ENCODE assay signal across 8 mouse cellular contexts in genomic region chr3:86141886-86142262, GRCm38 (mm10). TPM values are rescaled to one million over a fixed set of nuclear protein-coding genes. Genes with fewer than 3 reads are reported as not detected.
DNase-seq lines count a peak whose midpoint lies in the region; ATAC-seq and TF ChIP-seq lines count a peak whose summit lies in the region.

No protein-coding gene starts in this region.

- peak overlapping the region; percentile 85 for H3K4me2 ChIP-seq in hindbrain, embryonic 12.5 days (replicated peaks)
- peak overlapping the region; percentile 91 for H3K4me2 ChIP-seq in liver, embryonic 14.5 days (ENCODE audit: low read depth)
- H3K4me2 ChIP-seq in neural tube, embryonic 14.5 days (ENCODE audit: low read depth, low read length): peak overlapping the region; percentile 53

- H3K9me3 ChIP-seq in hindbrain, embryonic 12.5 days (replicated peaks): no peaks in the 10 kb centered on the region
- no peaks in the 10 kb centered on the region for H3K9me3 ChIP-seq in liver, embryonic 14.5 days (ENCODE audit: control insufficient read depth, low read length)
- H3K9me3 ChIP-seq in neural tube, embryonic 14.5 days (ENCODE audit: control insufficient read depth, low read length): no peaks in the 10 kb centered on the region

- WGBS in spleen, adult 2 months: under 1% methylated on average over 18 of the region's 18 CpGs
- WGBS in hindbrain, embryonic 12.5 days: under 1% methylated on average over 18 of the region's 18 CpGs
- 0% methylated on average over 18 of the region's 18 CpGs for WGBS in liver, embryonic 14.5 days (ENCODE audit: insufficient replicate concordance)
- 1% methylated on average over 18 of the region's 18 CpGs for WGBS in neural tube, embryonic 14.5 days

- peak overlapping the region; percentile 99 for H3K9ac ChIP-seq in hindbrain, embryonic 12.5 days
- peak overlapping the region; percentile 100 for H3K9ac ChIP-seq in liver, embryonic 14.5 days (replicated peaks)
- peak overlapping the region; percentile 97 for H3K9ac ChIP-seq in neural tube, embryonic 14.5 days (replicated peaks; ENCODE audit: low read depth, low read length)

- TF ChIP-seq POLR2A in spleen, adult 2 months (IDR thresholded peaks at IDR 0.05; ENCODE audit: low read depth, low read length): no peak

- DNase-seq in spleen, adult 2 months (ENCODE audit: low read depth in 1 of 2, low spot score in 2 of 2): peak in 1 of 2 experiments; percentile 10
- no peak for DNase-seq in spleen, postnatal 36 days (ENCODE audit: low spot score in 2 of 2)
- peak; percentile 55 for DNase-seq in embryo, embryonic 11 days
- no peak for DNase-seq in liver, embryonic 14.5 days (ENCODE audit: low read depth in 3 of 3, low spot score in 3 of 3)
- no peak for DNase-seq in natural killer cell, adult 2 months (ENCODE audit: low spot score in 2 of 2)
- DNase-seq in thymus, postnatal 25 days: no peak

- ATAC-seq in hindbrain, embryonic 12.5 days (ENCODE audit: low FRiP score): peak; percentile 36
- peak; percentile 9 for ATAC-seq in liver, embryonic 14.5 days (ENCODE audit: insufficient read depth)
- no peak; the same call in 1 of the 2 replicates for ATAC-seq in neural tube, embryonic 14.5 days (ENCODE audit: low read depth)

- no peaks in the 10 kb centered on the region for H3K27me3 ChIP-seq in spleen, adult 2 months (ENCODE audit: control insufficient read depth, insufficient read depth, low read length)
- H3K27me3 ChIP-seq in hindbrain, embryonic 12.5 days: no peaks in the 10 kb centered on the region
- no peaks in the 10 kb centered on the region for H3K27me3 ChIP-seq in liver, embryonic 14.5 days (ENCODE audit: control insufficient read depth, insufficient read depth, low read length)
- H3K27me3 ChIP-seq in neural tube, embryonic 14.5 days (ENCODE audit: control insufficient read depth, insufficient read depth, low read length): no peaks in the 10 kb centered on the region

- H3K4me3 ChIP-seq in spleen, adult 2 months (ENCODE audit: extremely low read depth, insufficient read depth, insufficient read length): peak overlapping the region; percentile 96
- H3K4me3 ChIP-seq in hindbrain, embryonic 12.5 days: peak overlapping the region; percentile 93
- peak overlapping the region; percentile 97 to 99 for H3K4me3 ChIP-seq in liver, embryonic 14.5 days (ENCODE audit: insufficient read depth in 1 of 2, low read depth in 2 of 2, low read length in 2 of 2)
- H3K4me3 ChIP-seq in neural tube, embryonic 14.5 days (ENCODE audit: low read depth, low read length): peak overlapping the region; percentile 93

- no peak for TF ChIP-seq EP300 in liver, embryonic 14.5 days (IDR thresholded peaks at IDR 0.05; ENCODE audit: low read depth)

- peak overlapping the region; percentile 46 for H3K27ac ChIP-seq in spleen, adult 2 months (ENCODE audit: insufficient read depth, low read length)
- H3K27ac ChIP-seq in hindbrain, embryonic 12.5 days: peak overlapping the region; percentile 92
- H3K27ac ChIP-seq in liver, embryonic 14.5 days: peak overlapping the region; percentile 76
- peak overlapping the region; percentile 81 for H3K27ac ChIP-seq in neural tube, embryonic 14.5 days (ENCODE audit: low read depth, low read length)

- no peak for TF ChIP-seq CTCF in spleen, adult 2 months (IDR thresholded peaks at IDR 0.05; ENCODE audit: extremely low read depth, insufficient read depth, insufficient read length, insufficient replicate concordance)
- no peak for TF ChIP-seq CTCF in liver, embryonic 14.5 days (IDR thresholded peaks at IDR 0.05; ENCODE audit: low read depth)

- H3K36me3 ChIP-seq in spleen, adult 2 months (ENCODE audit: control insufficient read depth, insufficient read depth, low read length): peaks cover 24% of the 10 kb centered on the region
- peaks cover 38% of the 10 kb centered on the region for H3K36me3 ChIP-seq in hindbrain, embryonic 12.5 days
- H3K36me3 ChIP-seq in liver, embryonic 14.5 days (replicated peaks; ENCODE audit: control insufficient read depth, insufficient read depth, low read depth): peaks cover 46% of the 10 kb centered on the region
- H3K36me3 ChIP-seq in neural tube, embryonic 14.5 days (ENCODE audit: control insufficient read depth, insufficient read depth, low read length): peaks cover 35% of the 10 kb centered on the region

- peaks cover 15% of the 10 kb centered on the region; the same call in 1 of the 2 replicates for H3K4me1 ChIP-seq in spleen, adult 2 months (ENCODE audit: control insufficient read depth, insufficient read depth, insufficient read length)
- peaks cover 17% of the 10 kb centered on the region for H3K4me1 ChIP-seq in hindbrain, embryonic 12.5 days
- peaks cover 7 to 15% of the 10 kb centered on the region in 2 experiments for H3K4me1 ChIP-seq in liver, embryonic 14.5 days (replicated peaks; ENCODE audit: control insufficient read depth in 2 of 2, insufficient read depth in 2 of 2, low read length in 1 of 2)
- peaks cover 14% of the 10 kb centered on the region for H3K4me1 ChIP-seq in neural tube, embryonic 14.5 days (ENCODE audit: control insufficient read depth, insufficient read depth, low read length)

RNA-seq across cellular contexts. Expression of gene Rps3a1, which starts 0.6 kb away (rescaled TPM):
- polyA plus RNA-seq in spleen, adult 2 months (2012; rRNA removed): 185 and 218 TPM in 2 replicates
- 842 and 871 TPM in 2 replicates for polyA plus RNA-seq in hindbrain, embryonic 12.5 days (2016; fragmentation: Nextera tagmentation; extraction: Ambion mirVana)
- 548 and 1,025 TPM in 2 replicates for polyA plus RNA-seq in liver, embryonic 14.5 days (2012; rRNA removed)
- polyA plus RNA-seq in liver, embryonic 14.5 days (2014; fragmentation: Nextera tagmentation; extraction: Ambion mirVana): 946 and 980 TPM in 2 replicates
- polyA plus RNA-seq in neural tube, embryonic 14.5 days (2014; fragmentation: Nextera tagmentation; extraction: Ambion mirVana): 560 and 650 TPM in 2 replicates
